Comparison of ENCODE assay signal across 9 mouse cellular contexts in the genomic region with DNA sequence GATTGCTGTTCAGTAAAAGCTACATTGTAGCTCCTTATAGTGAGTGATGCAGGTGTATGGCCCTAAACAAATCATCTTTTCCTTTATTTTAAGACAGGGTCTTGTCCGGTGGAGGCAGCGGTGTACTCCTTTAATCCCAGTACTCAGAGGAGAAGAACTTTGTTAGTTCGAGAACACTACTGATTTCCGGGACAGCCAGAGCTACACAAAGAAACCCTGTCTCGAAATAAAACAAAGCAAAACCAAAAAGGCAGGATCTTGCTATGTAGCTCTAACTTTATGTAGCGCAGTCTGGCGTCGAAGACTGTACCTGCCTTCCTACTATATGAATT. TPM values are rescaled to one million over a fixed set of nuclear protein-coding genes. Genes with fewer than 3 reads are reported as not detected.
DNase-seq lines count a peak whose midpoint lies in the region; ATAC-seq and TF ChIP-seq lines count a peak whose summit lies in the region.
"Had no signal": no experiment of that assay in that cellular context is flagged by ENCODE, and none has a peak within 500 bp of the region (broad histone marks: within the 10 kb centered on the region; RNA-seq: fewer than 3 reads in every experiment).

No protein-coding gene starts in this region.

- in situ Hi-C loops in CH12.LX (cut with MboI; ENCODE audit: low pct_ligation_motif_present, low pct_unique_long_range_greater_than_20kb, low sequenced_read_pairs): no loop called here

- H3K9ac ChIP-seq in CH12.LX (ENCODE audit: insufficient read depth, low read depth): peak overlapping the region; percentile 93
- peak overlapping the region; percentile 50 for H3K9ac ChIP-seq in forebrain, embryonic 15.5 days (replicated peaks)
- peak overlapping the region; percentile 70 for H3K9ac ChIP-seq in liver, embryonic 16.5 days (ENCODE audit: low read depth, low read length)

- no peak; the same call in 1 of the 2 replicates for ATAC-seq in forebrain, embryonic 15.5 days (replicated peaks)
- no peak for ATAC-seq in liver, embryonic 16.5 days (ENCODE audit: low read depth)

- DNase-seq in heart, embryonic 10.5 days (ENCODE audit: low spot score): no peak
- no peak for DNase-seq in heart, postnatal 14 days
- no peak for DNase-seq in CH12.LX (ENCODE audit: extremely low read depth)
- DNase-seq in layer of hippocampus, adult 9-10 months (ENCODE audit: low spot score): no peak
- DNase-seq in spleen, adult 12 weeks (ENCODE audit: low spot score): no peak
- no peak for DNase-seq in left cerebral cortex, adult 9 months (ENCODE audit: low spot score in 2 of 2)

- intact Hi-C loops in heart, postnatal 14 days (cut with DNase I): loop anchor here (2.0 kb wide), 1 partner anchor 85 kb away; no protein-coding TSS in a partner anchor

- H3K36me3 ChIP-seq in heart, embryonic 10.5 days: peaks cover 4% of the 10 kb centered on the region
- H3K36me3 ChIP-seq in CH12.LX (replicated peaks in 1 of 2; ENCODE audit: control insufficient read depth in 1 of 2, insufficient read depth in 1 of 2, low read length in 1 of 2): peaks cover 0 to 13% of the 10 kb centered on the region in 2 experiments
- H3K36me3 ChIP-seq in forebrain, embryonic 15.5 days: no peaks in the 10 kb centered on the region
- no peaks in the 10 kb centered on the region for H3K36me3 ChIP-seq in liver, embryonic 16.5 days (ENCODE audit: control insufficient read depth, insufficient read depth)

- TF ChIP-seq POLR2A in CH12.LX (IDR thresholded peaks at IDR 0.05; ENCODE audit: low read depth, low read length): no peak

- H3K4me3 ChIP-seq in heart, embryonic 10.5 days: peak overlapping the region; percentile 97
- H3K4me3 ChIP-seq in CH12.LX (replicated peaks in 1 of 3; ENCODE audit: low read depth in 2 of 3, low read length in 2 of 3, poor library complexity in 1 of 3): peak overlapping the region; percentile 69 to 99 (median 83)
- peak overlapping the region; percentile 75 for H3K4me3 ChIP-seq in forebrain, embryonic 15.5 days
- peak overlapping the region; percentile 96 for H3K4me3 ChIP-seq in liver, embryonic 16.5 days (ENCODE audit: low read depth, low read length)

- no peaks in the 10 kb centered on the region for H3K4me1 ChIP-seq in heart, embryonic 10.5 days
- peaks cover 3 to 25% of the 10 kb centered on the region in 2 experiments; a peak in 3 of 4 replicates for H3K4me1 ChIP-seq in CH12.LX (ENCODE audit: control insufficient read depth in 1 of 2, insufficient read depth in 2 of 2)
- H3K4me1 ChIP-seq in forebrain, embryonic 15.5 days: peaks cover 20% of the 10 kb centered on the region
- peaks cover 11% of the 10 kb centered on the region for H3K4me1 ChIP-seq in liver, embryonic 16.5 days (ENCODE audit: control insufficient read depth, low read depth, low read length)

- TF ChIP-seq RAD21 in CH12.LX (IDR thresholded peaks at IDR 0.05; ENCODE audit: low read depth, low read length): no peak

- peak overlapping the region; percentile 91 for H3K27ac ChIP-seq in heart, embryonic 10.5 days
- H3K27ac ChIP-seq in CH12.LX (ENCODE audit: insufficient read depth, low read depth): peak overlapping the region; percentile 63; the same call in 1 of the 2 replicates
- peak overlapping the region; percentile 74 for H3K27ac ChIP-seq in forebrain, embryonic 15.5 days (replicated peaks)
- peak overlapping the region; percentile 58; the same call in 1 of the 2 replicates for H3K27ac ChIP-seq in liver, embryonic 16.5 days (ENCODE audit: low read length)

- no peaks in the 10 kb centered on the region for H3K9me3 ChIP-seq in heart, embryonic 10.5 days
- no peaks in the 10 kb centered on the region for H3K9me3 ChIP-seq in CH12.LX (replicated peaks; ENCODE audit: low read length)
- no peaks in the 10 kb centered on the region for H3K9me3 ChIP-seq in forebrain, embryonic 15.5 days
- H3K9me3 ChIP-seq in liver, embryonic 16.5 days (replicated peaks; ENCODE audit: control insufficient read depth, low read length): no peaks in the 10 kb centered on the region

- peaks cover 41% of the 10 kb centered on the region for H3K79me2 ChIP-seq in CH12.LX (replicated peaks; ENCODE audit: control insufficient read depth, extremely low read depth, insufficient read depth, poor library complexity, severe bottlenecking)

- peak overlapping the region; percentile 77 for H3K4me2 ChIP-seq in CH12.LX (ENCODE audit: insufficient read depth, low read depth, poor library complexity, severe bottlenecking)
- peak overlapping the region; percentile 52 for H3K4me2 ChIP-seq in forebrain, embryonic 15.5 days (replicated peaks)
- H3K4me2 ChIP-seq in liver, embryonic 16.5 days (ENCODE audit: low read depth, low read length): peak overlapping the region; percentile 89

- dilution Hi-C loops in CH12.LX (cut with MboI; ENCODE audit: extremely low pct_ligation_motif_present, extremely low pct_unique_long_range_greater_than_20kb, low sequenced_read_pairs): no loop called here

- TF ChIP-seq CTCF in CH12.LX (conservative IDR thresholded peaks at IDR 0.05 in 1 of 2, IDR thresholded peaks at IDR 0.05 in 1 of 2; ENCODE audit: low read depth in 2 of 2, low read length in 2 of 2): no peak

- 28% methylated on average over 8 of the region's 8 CpGs for WGBS in heart, embryonic 10.5 days
- 32% methylated on average over 8 of the region's 8 CpGs for WGBS in forebrain, embryonic 15.5 days
- WGBS in liver, embryonic 16.5 days (ENCODE audit: insufficient replicate concordance): 28% methylated on average over 8 of the region's 8 CpGs

- peak; percentile 37; the same call in 1 of the 2 replicates for TF ChIP-seq EP300 in CH12.LX (IDR thresholded peaks at IDR 0.05; ENCODE audit: low read length)

- no peaks in the 10 kb centered on the region for H3K27me3 ChIP-seq in heart, embryonic 10.5 days (ENCODE audit: insufficient read depth, poor library complexity, severe bottlenecking)
- H3K27me3 ChIP-seq in CH12.LX (replicated peaks): no peaks in the 10 kb centered on the region
- H3K27me3 ChIP-seq in forebrain, embryonic 15.5 days: no peaks in the 10 kb centered on the region
- H3K27me3 ChIP-seq in liver, embryonic 16.5 days (ENCODE audit: control insufficient read depth, insufficient read depth, low read depth, low read length): no peaks in the 10 kb centered on the region

TF ChIP-seq in CH12.LX, 34 proteins besides CTCF, POLR2A, EP300 and RAD21 (continues in another document):
- TF ChIP-seq MEF2A (IDR thresholded peaks at IDR 0.05; ENCODE audit: borderline replicate concordance, low read depth, low read length) (0 out of 2 replicates have a peak, but pooled peaks have one; percentile 7), MAFK (IDR thresholded peaks at IDR 0.05; ENCODE audit: insufficient replicate concordance, low read length) (no peak), CHD2 (IDR thresholded peaks at IDR 0.05; ENCODE audit: low read length) (no peak), ELF1 (IDR thresholded peaks at IDR 0.05; ENCODE audit: low read depth, low read length) (no peak; the same call in 1 of the 2 replicates), E2F4 (IDR thresholded peaks at IDR 0.05; ENCODE audit: insufficient replicate concordance, low read depth, low read length) (no peak), MAZ (IDR thresholded peaks at IDR 0.05; ENCODE audit: low read depth, low read length) (no peak; the same call in 1 of the 2 replicates), ZNF384 (IDR thresholded peaks at IDR 0.05; ENCODE audit: low read depth, low read length) (no peak), IRF4 (IDR thresholded peaks at IDR 0.05; ENCODE audit: low read depth, low read length) (no peak), JUND (conservative IDR thresholded peaks at IDR 0.05; ENCODE audit: low read depth, low read length) (peak; percentile 35; the same call in 1 of the 2 replicates), SMC3 (IDR thresholded peaks at IDR 0.05; ENCODE audit: low read depth, low read length) (peak; percentile 5), RCOR1 (conservative IDR thresholded peaks at IDR 0.05; ENCODE audit: low read depth, low read length) (no peak; the same call in 1 of the 2 replicates), ZKSCAN1 (IDR thresholded peaks at IDR 0.05; ENCODE audit: borderline replicate concordance, low read depth, low read length) (no peak), NRF1 (IDR thresholded peaks at IDR 0.05; ENCODE audit: low read depth, low read length) (no peak), KAT2A (IDR thresholded peaks at IDR 0.05; ENCODE audit: insufficient replicate concordance, low read length) (no peak)

RNA-seq across cellular contexts. Expression of gene Haus6, which starts 0.4 kb away (rescaled TPM):
- polyA plus RNA-seq in heart, embryonic 10.5 days (2016; fragmentation: Nextera tagmentation; extraction: Ambion mirVana): 17.3 and 21.2 TPM in 2 replicates
- total RNA-seq in heart, postnatal 14 days (2021): 1 to 10 TPM; 6.1 to 7.5 TPM
- 35.9 and 39.0 TPM in 2 replicates for total RNA-seq in CH12.LX (2012; rRNA removed)
- 23.4 and 25.5 TPM in 2 replicates for total RNA-seq in CH12.LX (2014; rRNA removed)
- 23.3 and 26.3 TPM in 2 replicates for polyA plus RNA-seq in CH12.LX (2012; ENCODE audit: insufficient read length, low read depth)
- 12.1 and 12.3 TPM in 2 replicates for polyA plus RNA-seq in forebrain, embryonic 15.5 days (2015; fragmentation: Nextera tagmentation; extraction: Ambion mirVana)
- polyA plus RNA-seq in liver, embryonic 16.5 days (2015; fragmentation: Nextera tagmentation; extraction: Ambion mirVana): 10.5 and 11.2 TPM in 2 replicates

RNA-seq across cellular contexts. Expression of gene Rraga, which starts 36.8 kb away (rescaled TPM):
- polyA plus RNA-seq in heart, embryonic 10.5 days (2016; fragmentation: Nextera tagmentation; extraction: Ambion mirVana): 32.2 and 50.4 TPM in 2 replicates
- 10 to 100 TPM; 58.5 to 61.4 TPM for total RNA-seq in heart, postnatal 14 days (2021)
- 12.3 and 13.6 TPM in 2 replicates for total RNA-seq in CH12.LX (2012; rRNA removed)
- total RNA-seq in CH12.LX (2014; rRNA removed): 29.3 and 38.3 TPM in 2 replicates
- polyA plus RNA-seq in CH12.LX (2012; ENCODE audit: insufficient read length, low read depth): 87.3 and 96.2 TPM in 2 replicates
- 89.1 and 95.5 TPM in 2 replicates for polyA plus RNA-seq in forebrain, embryonic 15.5 days (2015; fragmentation: Nextera tagmentation; extraction: Ambion mirVana)
- polyA plus RNA-seq in liver, embryonic 16.5 days (2015; fragmentation: Nextera tagmentation; extraction: Ambion mirVana): 33.8 and 37.8 TPM in 2 replicates

RNA-seq across cellular contexts. Expression of gene Saxo1, which starts 54.1 kb away (rescaled TPM):
- polyA plus RNA-seq in heart, embryonic 10.5 days (2016; fragmentation: Nextera tagmentation; extraction: Ambion mirVana): not detected in 2 replicates
- not detected for total RNA-seq in heart, postnatal 14 days (2021)
- total RNA-seq in CH12.LX (2012; rRNA removed): not detected in 2 replicates
- total RNA-seq in CH12.LX (2014; rRNA removed): not detected in 2 replicates
- polyA plus RNA-seq in CH12.LX (2012; ENCODE audit: insufficient read length, low read depth): not detected in 2 replicates
- polyA plus RNA-seq in forebrain, embryonic 15.5 days (2015; fragmentation: Nextera tagmentation; extraction: Ambion mirVana): not detected in 2 replicates
- not detected in 2 replicates for polyA plus RNA-seq in liver, embryonic 16.5 days (2015; fragmentation: Nextera tagmentation; extraction: Ambion mirVana)
- total RNA-seq: common myeloid progenitor, adult 5-6 weeks had no signal

RNA-seq across cellular contexts. Expression of gene Plin2, which starts 57.6 kb away (rescaled TPM):
- 74.0 and 90.7 TPM in 2 replicates for polyA plus RNA-seq in heart, embryonic 10.5 days (2016; fragmentation: Nextera tagmentation; extraction: Ambion mirVana)
- total RNA-seq in heart, postnatal 14 days (2021): 100 to 1,000 TPM; 112 to 113 TPM
- total RNA-seq in CH12.LX (2012; rRNA removed) (28.9 and 44.9 TPM in 2 replicates), CH12.LX (2014; rRNA removed) (13.4 and 13.6 TPM in 2 replicates)
- polyA plus RNA-seq in CH12.LX (2012; ENCODE audit: insufficient read length, low read depth): 22.9 and 25.6 TPM in 2 replicates
- polyA plus RNA-seq in forebrain, embryonic 15.5 days (2015; fragmentation: Nextera tagmentation; extraction: Ambion mirVana): 39.9 and 40.7 TPM in 2 replicates
- polyA plus RNA-seq in liver, embryonic 16.5 days (2015; fragmentation: Nextera tagmentation; extraction: Ambion mirVana): 155 and 157 TPM in 2 replicates
